Mouse (Mus musculus): Measurements from ENCODE around the gene Ftsj1.

The Ftsj1 gene

GRCm38 (mm10) chrX:8252334-8253285, at the start of gene Ftsj1:
Ftsj1 (minus strand) TSS chrX:8252406.
- peak; percentile 86 to 95 for DNase-seq (ENCODE audit: inconsistent age in 2 of 2, low spot score in 1 of 2)

- no peak for DNase-seq (ENCODE audit: inconsistent age in 2 of 2, low spot score in 1 of 2)
These were observed 36.4 kb upstream of the Ftsj1 start for GRCm38 (mm10) chrX:8288621-8289020.

- no peak for DNase-seq (ENCODE audit: inconsistent age in 2 of 2, low spot score in 1 of 2)
These were observed 21.9 kb upstream of the Ftsj1 start for GRCm38 (mm10) chrX:8274056-8274455.

- DNase-seq (ENCODE audit: inconsistent age in 2 of 2, low spot score in 1 of 2): no peak
These were observed 19.8 kb upstream of the Ftsj1 start for GRCm38 (mm10) chrX:8272000-8272399.

- no peak for DNase-seq (ENCODE audit: inconsistent age in 2 of 2, low spot score in 1 of 2)
These were observed 19.0 kb upstream of the Ftsj1 start, which contains the start of gene Slc38a5 for GRCm38 (mm10) chrX:8271083-8271820. Slc38a5 (plus strand) TSS chrX:8271133.

GRCm38 (mm10) chrX:8264222-8264621, 12.0 kb upstream of the Ftsj1 start:
- DNase-seq (ENCODE audit: inconsistent age in 2 of 2, low spot score in 1 of 2): no peak

GRCm38 (mm10) chrX:8263156-8263804, 11.1 kb upstream of the Ftsj1 start:
- no peak for DNase-seq (ENCODE audit: inconsistent age in 2 of 2, low spot score in 1 of 2)

GRCm38 (mm10) chrX:8259478-8259877, 7.3 kb upstream of the Ftsj1 start:
- no peak for DNase-seq (ENCODE audit: inconsistent age in 2 of 2, low spot score in 1 of 2)

- no peak for DNase-seq (ENCODE audit: inconsistent age in 2 of 2, low spot score in 1 of 2)
These were observed 3.6 kb upstream of the Ftsj1 start for GRCm38 (mm10) chrX:8255807-8256206.

GRCm38 (mm10) chrX:8253711-8254110, 1.5 kb upstream of the Ftsj1 start:
- no peak for DNase-seq (ENCODE audit: inconsistent age in 2 of 2, low spot score in 1 of 2)

GRCm38 (mm10) chrX:8251789-8252333, 345 bp downstream of the Ftsj1 start:
- DNase-seq (ENCODE audit: inconsistent age in 2 of 2, low spot score in 1 of 2): no peak

- no peak for DNase-seq (ENCODE audit: inconsistent age in 2 of 2, low spot score in 1 of 2)
These were observed 3.6 kb downstream of the Ftsj1 start for GRCm38 (mm10) chrX:8248542-8249120.

GRCm38 (mm10) chrX:8247680-8248079, 4.5 kb downstream of the Ftsj1 start:
- DNase-seq (ENCODE audit: inconsistent age in 2 of 2, low spot score in 1 of 2): no peak

- no peak for DNase-seq (ENCODE audit: inconsistent age in 2 of 2, low spot score in 1 of 2)
These were observed 13.3 kb downstream of the Ftsj1 start for GRCm38 (mm10) chrX:8238804-8239395.

GRCm38 (mm10) chrX:8236704-8237103, 15.5 kb downstream of the Ftsj1 start:
- no peak for DNase-seq (ENCODE audit: inconsistent age in 2 of 2, low spot score in 1 of 2)

GRCm38 (mm10) chrX:8233602-8234001, 18.6 kb downstream of the Ftsj1 start:
- DNase-seq (ENCODE audit: inconsistent age in 2 of 2, low spot score in 1 of 2): no peak

- no peak for DNase-seq (ENCODE audit: inconsistent age in 2 of 2, low spot score in 1 of 2)
These were observed 21.9 kb downstream of the Ftsj1 start for GRCm38 (mm10) chrX:8230272-8230671.

GRCm38 (mm10) chrX:8223473-8223872, 28.7 kb downstream of the Ftsj1 start:
- DNase-seq (ENCODE audit: inconsistent age in 2 of 2, low spot score in 1 of 2): no peak

- peak in 1 of 2 experiments; percentile 29 for DNase-seq (ENCODE audit: inconsistent age in 2 of 2, low spot score in 1 of 2)
These were observed 29.4 kb downstream of the Ftsj1 start for GRCm38 (mm10) chrX:8222678-8223421.

GRCm38 (mm10) chrX:8222296-8222677, 29.9 kb downstream of the Ftsj1 start:
- no peak for DNase-seq (ENCODE audit: inconsistent age in 2 of 2, low spot score in 1 of 2)
